Mouse (Mus musculus) T-helper 1 cell (primary cell): ENCODE results near the gene Kif2a.
"Not testable (repeated sequence)": the region's sequence is repeated elsewhere in the genome, so short reads cannot be mapped to it uniquely, and the experiment has no call there.

Source experiments
- in situ Hi-C: fragments of 300-600 bp; cut with MboI, MseI; formaldehyde crosslinking; loops from one replicate; pipeline ENCODE4 v1.15.1; 2025; ENCODE audit warnings: high pct_unique_total_duplicates

Kif2a gene

DNA sequence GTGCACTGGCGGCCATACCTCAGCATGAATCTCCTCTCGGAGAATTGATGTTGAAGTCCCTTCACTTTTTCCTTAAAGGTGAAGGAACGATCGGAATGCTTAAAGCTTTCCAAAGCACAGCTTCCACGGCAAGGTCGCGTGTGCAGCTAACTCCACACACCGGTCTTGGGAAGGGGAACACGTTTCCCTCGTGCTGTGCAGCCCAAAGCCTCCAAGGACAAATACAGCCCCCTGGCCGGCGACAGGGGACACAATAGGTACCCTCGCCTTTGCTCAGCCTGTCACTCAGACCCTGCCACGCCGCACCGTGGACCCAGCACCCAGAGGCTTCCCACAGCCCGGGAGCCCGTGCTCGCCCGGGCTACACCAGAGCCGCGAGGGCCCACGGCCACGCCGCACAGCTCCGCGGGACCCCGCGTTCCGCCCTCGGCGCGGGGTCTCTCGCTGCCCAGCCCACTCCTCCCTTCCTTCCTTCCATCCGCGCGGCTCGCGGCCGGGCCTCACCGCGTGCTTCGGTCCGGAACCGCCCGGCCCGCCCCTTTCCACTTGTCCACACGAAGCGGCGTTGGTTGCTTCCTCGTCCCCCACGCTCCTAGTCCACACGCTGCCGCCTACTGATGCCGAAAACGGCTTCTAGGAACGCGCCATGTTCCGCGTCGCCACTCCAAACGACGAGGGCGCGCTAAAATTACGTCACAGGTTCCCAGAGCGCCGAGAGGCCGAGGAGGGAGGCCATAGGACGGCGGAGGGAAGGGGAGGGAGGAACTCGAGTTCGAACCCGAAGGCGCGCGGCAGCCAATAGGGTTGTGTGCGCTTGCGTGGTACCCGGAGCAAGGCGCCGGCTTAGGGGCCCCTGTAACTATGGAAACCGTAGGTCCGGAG, 85.4 kb downstream of the Kif2a start, which contains the start of gene Ipo11:
TSS of gene Ipo11 (minus strand) at position 703 of the 882 bp plus-strand sequence.
- in situ Hi-C loops, result no loop called here

GRCm38 (mm10) chr13:106935871-106936255, 86.1 kb downstream of the Kif2a start:
- in situ Hi-C loops, result no loop called here

- in situ Hi-C loops, result no loop called here
Measured at GRCm38 (mm10) chr13:106929201-106929600, 92.7 kb downstream of the Kif2a start.

GRCm38 (mm10) chr13:106928296-106928695, 93.6 kb downstream of the Kif2a start:
- in situ Hi-C loops, result no loop called here

DNA sequence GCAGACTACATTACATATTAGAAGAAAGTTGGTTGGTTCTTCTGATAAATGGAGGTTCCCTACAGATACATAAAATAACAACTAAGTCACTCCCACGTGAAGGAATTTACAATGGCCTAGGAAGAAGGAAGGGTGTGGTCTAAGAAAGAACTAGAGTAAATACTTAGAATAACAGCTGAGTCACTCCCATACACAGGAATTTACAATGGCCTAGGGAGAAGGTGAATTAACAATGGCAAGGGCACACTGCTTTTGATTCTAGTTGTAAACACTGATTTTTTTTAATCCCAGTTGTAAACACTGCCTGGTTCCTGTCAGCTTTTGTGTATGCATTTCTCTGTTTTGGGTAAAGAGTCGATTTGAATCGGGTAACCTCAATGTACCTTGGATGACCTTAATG, 96.0 kb downstream of the Kif2a start:
- in situ Hi-C loops, result not testable (repeated sequence)

DNA sequence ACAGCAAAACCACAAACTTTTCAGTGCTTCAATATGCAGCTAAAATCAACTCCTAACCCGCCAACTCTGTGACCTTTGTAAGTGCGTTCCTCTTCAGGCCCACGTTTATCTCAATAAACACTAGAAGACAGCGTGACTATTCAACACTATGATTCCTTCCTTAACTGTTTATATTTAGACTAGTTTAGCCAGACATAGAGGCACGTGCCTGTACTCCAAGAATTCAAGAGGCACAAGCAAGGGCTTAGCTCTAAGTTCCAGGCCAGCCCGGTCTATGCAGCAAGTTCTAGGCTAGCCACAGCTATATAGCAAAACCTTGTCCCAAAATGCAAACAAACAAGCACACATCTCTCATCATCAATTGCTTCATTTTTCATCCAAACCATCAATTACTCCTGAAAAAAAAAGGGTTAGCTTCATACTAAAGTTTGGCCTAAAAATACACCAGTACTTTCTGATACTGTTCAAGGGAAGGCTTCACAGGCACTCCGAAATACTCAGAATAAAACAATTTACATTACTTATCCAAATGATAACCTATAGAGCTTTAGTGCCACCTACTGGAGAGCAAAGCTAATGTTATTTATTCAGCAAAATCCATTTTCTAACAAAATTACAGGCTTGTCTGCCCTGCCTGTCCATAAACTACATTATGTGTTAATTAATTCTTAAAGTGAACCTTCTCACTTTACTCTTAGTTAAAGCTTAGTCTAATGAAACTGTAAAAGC, 103.4 kb downstream of the Kif2a start:
- in situ Hi-C loops, result no loop called here

DNA sequence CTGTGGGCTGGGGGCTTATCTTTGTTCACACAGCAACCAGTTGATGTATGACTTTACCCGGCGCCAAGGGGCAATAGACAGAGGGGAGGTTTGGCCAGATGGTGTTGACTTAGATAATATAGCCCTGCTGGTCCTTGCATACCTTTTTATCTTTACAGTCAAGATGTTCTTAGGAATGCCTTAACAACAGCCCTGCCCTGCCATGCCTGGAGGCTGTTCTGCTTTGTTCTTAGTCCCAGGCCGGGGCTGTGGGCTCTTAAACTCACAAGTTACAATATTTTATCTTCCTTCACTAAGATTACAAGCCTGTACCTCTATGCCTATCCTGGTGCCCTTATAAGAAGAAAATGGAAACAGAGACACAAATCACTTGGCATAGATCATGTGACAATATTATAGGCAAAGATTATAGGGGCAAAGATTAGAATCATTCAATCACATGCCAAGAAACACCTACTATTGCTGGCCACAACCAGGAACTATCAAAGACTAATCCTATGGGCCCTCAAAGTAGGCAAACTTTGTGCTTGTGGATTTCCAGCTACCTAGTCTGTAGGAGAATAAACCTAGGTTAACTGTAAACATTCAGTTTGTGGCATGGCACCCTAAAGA, 108.7 kb downstream of the Kif2a start:
- in situ Hi-C loops, result no loop called here

- in situ Hi-C loops, result no loop called here
Measured at GRCm38 (mm10) chr13:106910096-106910495, 111.8 kb downstream of the Kif2a start.
